Mouse (Mus musculus) T-helper 2 cell (primary cell): ENCODE results near the gene Akirin1.

Experiments
- in situ Hi-C: fragments of 300-600 bp; cut with MboI, MseI; formaldehyde crosslinking; loops from one replicate; pipeline ENCODE4 v1.15.1; 2025; ENCODE audit warnings: high pct_unique_total_duplicates

The Akirin1 gene

GRCm38 (mm10) chr4:123750152-123750651 lies at the start of gene Akirin1:
Akirin1 (minus strand) TSS chr4:123750345.
- in situ Hi-C loops = loop anchor here (5.0 kb wide), 1 partner anchor 33 kb away; the partner anchor contains the start of gene Ndufs5

GRCm38 (mm10) chr4:123797856-123798255 lies 47.7 kb upstream of the Akirin1 start:
- in situ Hi-C loops = no loop called here

- in situ Hi-C loops = no loop called here
These were observed 47.3 kb upstream of the Akirin1 start for GRCm38 (mm10) chr4:123797403-123797802.

- in situ Hi-C loops = no loop called here
These were observed 44.9 kb upstream of the Akirin1 start for GRCm38 (mm10) chr4:123795057-123795456.

- in situ Hi-C loops = no loop called here
These were observed 43.0 kb upstream of the Akirin1 start for GRCm38 (mm10) chr4:123793136-123793535.

GRCm38 (mm10) chr4:123792666-123793065 lies 42.5 kb upstream of the Akirin1 start:
- in situ Hi-C loops = no loop called here

- in situ Hi-C loops = no loop called here
These were observed 37.2 kb upstream of the Akirin1 start, which contains the start of gene Rhbdl2 for GRCm38 (mm10) chr4:123787191-123787985. Rhbdl2 (plus strand) TSS chr4:123787874.

- in situ Hi-C loops = loop anchor here (10.0 kb wide), 1 partner anchor 117 kb away; no protein-coding TSS in a partner anchor
These were observed 18.1 kb upstream of the Akirin1 start for GRCm38 (mm10) chr4:123768234-123768633.

GRCm38 (mm10) chr4:123767807-123768206 lies 17.7 kb upstream of the Akirin1 start:
- in situ Hi-C loops = loop anchor here (10.0 kb wide), 1 partner anchor 117 kb away; no protein-coding TSS in a partner anchor

- in situ Hi-C loops = loop anchor here (10.0 kb wide), 1 partner anchor 120 kb away; no protein-coding TSS in a partner anchor
These were observed 14.9 kb upstream of the Akirin1 start for GRCm38 (mm10) chr4:123765071-123765470.

GRCm38 (mm10) chr4:123758306-123758705 lies 8.2 kb upstream of the Akirin1 start:
- in situ Hi-C loops = no loop called here

- in situ Hi-C loops = loop anchor here (5.0 kb wide), 1 partner anchor 34 kb away; the partner anchor contains the start of gene Ndufs5
These were observed 665 bp upstream of the Akirin1 start for GRCm38 (mm10) chr4:123750707-123751312.

- in situ Hi-C loops = loop anchor here (5.0 kb wide), 1 partner anchor 32 kb away; the partner anchor contains the start of gene Ndufs5
These were observed 538 bp downstream of the Akirin1 start for GRCm38 (mm10) chr4:123749484-123750130.

- in situ Hi-C loops = no loop called here
These were observed 1.3 kb downstream of the Akirin1 start for GRCm38 (mm10) chr4:123748726-123749415.

GRCm38 (mm10) chr4:123745221-123745775 lies 4.8 kb downstream of the Akirin1 start:
- in situ Hi-C loops = no loop called here

- in situ Hi-C loops = no loop called here
These were observed 7.3 kb downstream of the Akirin1 start for GRCm38 (mm10) chr4:123742891-123743290.

GRCm38 (mm10) chr4:123738708-123739107 lies 11.4 kb downstream of the Akirin1 start:
- in situ Hi-C loops = no loop called here

- in situ Hi-C loops = no loop called here
These were observed 16.6 kb downstream of the Akirin1 start for GRCm38 (mm10) chr4:123733532-123733931.

- in situ Hi-C loops = no loop called here
These were observed 17.2 kb downstream of the Akirin1 start for GRCm38 (mm10) chr4:123732921-123733320.

- in situ Hi-C loops = no loop called here
These were observed 17.8 kb downstream of the Akirin1 start for GRCm38 (mm10) chr4:123732163-123732910.
